Mouse (Mus musculus) liver, embryonic 14.5 days (tissue): Measurements from ENCODE around the gene Morn1. TPM values are rescaled to one million over a fixed set of nuclear protein-coding genes. Genes with fewer than 3 reads are reported as not detected.

ENCODE experiments used
- ATAC-seq: fragments of 200-750 bp; cut with Nextera tagmentation; 2 replicates; pipeline ENCODE4 v1.8.0; 2017; ENCODE audit warnings: moderate number of reproducible peaks, mild to moderate bottlenecking, moderate library complexity; ENCODE audit not compliant: insufficient read depth
- DNase-seq, 3 experiments: peaks; one replicate each; pipeline ENCODE4 v3.0.0-alpha.2; 2012 to 2013; ENCODE audit warnings: low read depth in 3 of 3, low spot score in 3 of 3
- H3K27ac ChIP-seq: fragments of 300-500 bp; sonication (generic); 2 replicates; pipeline ENCODE4 v1.5.1; 2014; ENCODE audit warnings: moderate library complexity, mild to moderate bottlenecking, control low read depth, inconsistent platforms
- H3K27me3 ChIP-seq: fragments of 300-500 bp; sonication (generic); 2 replicates; pipeline ENCODE4 v1.6.1; 2014; ENCODE audit warnings: mild to moderate bottlenecking, low read length, moderate library complexity; ENCODE audit not compliant: control insufficient read depth, insufficient read depth
- H3K36me3 ChIP-seq: fragments of 300-500 bp; sonication (generic); replicated peaks from 2 replicates; pipeline ENCODE4 v1.6.1; 2014; ENCODE audit warnings: low read depth; ENCODE audit not compliant: control insufficient read depth, insufficient read depth
- H3K4me1 ChIP-seq, 2 experiments: fragments of 200-500 bp in 1 of 2; fragments of 300-500 bp in 1 of 2; sonication (generic) in 1 of 2; replicated peaks; 2 replicates each; pipeline ENCODE4 v1.6.1; 2012 to 2014; ENCODE audit warnings: antibody characterized with exemption in 1 of 2, inconsistent platforms in 1 of 2, low read length in 1 of 2; ENCODE audit not compliant: control insufficient read depth in 2 of 2, insufficient read depth in 2 of 2
- H3K4me2 ChIP-seq: fragments of 300-500 bp; sonication (generic); 2 replicates; pipeline ENCODE4 v1.6.1; 2014; ENCODE audit warnings: low read depth, mild to moderate bottlenecking, control low read depth, moderate library complexity
- H3K4me3 ChIP-seq, 2 experiments: fragments of 200-500 bp in 1 of 2; fragments of 300-500 bp in 1 of 2; sonication (generic) in 1 of 2; 2 replicates each; pipeline ENCODE4 v1.5.1; 2012 to 2014; ENCODE audit warnings: low read depth in 2 of 2, low read length in 2 of 2, mild to moderate bottlenecking in 2 of 2, control low read depth in 1 of 2, inconsistent platforms in 1 of 2, moderate library complexity in 1 of 2; ENCODE audit not compliant: insufficient read depth in 1 of 2
- H3K9ac ChIP-seq: fragments of 300-500 bp; sonication (generic); replicated peaks from 2 replicates; pipeline ENCODE4 v1.6.1; 2014; ENCODE audit warnings: mild to moderate bottlenecking, control low read depth, moderate library complexity
- H3K9me3 ChIP-seq: fragments of 300-500 bp; sonication (generic); 2 replicates; pipeline ENCODE4 v1.6.1; 2016; ENCODE audit warnings: low read length, mixed read lengths; ENCODE audit not compliant: control insufficient read depth
- CTCF ChIP-seq: IDR thresholded peaks from 2 replicates; pipeline ENCODE4 v1.5.1; 2016; ENCODE audit warnings: antibody characterized with exemption, low read depth, control low read depth
- EP300 ChIP-seq: IDR thresholded peaks from 2 replicates; pipeline ENCODE4 v1.6.1; 2016; ENCODE audit warnings: antibody characterized with exemption, low read depth
- WGBS: fragments of 180-500 bp; shearing (Covaris S2); extraction: QIAGEN DNeasy Blood & Tissue Kit; methylation state at CpG from one replicate; pipeline ENCODE4 v1.1.7; 2014; ENCODE audit not compliant: insufficient replicate concordance; 5-methylcytosine and 5-hydroxymethylcytosine counted together
- polyA plus RNA-seq, 2 experiments: library from polyadenylated mRNA; depleted of rRNA in 1 of 2; stranded (reverse) in 1 of 2; unstranded in 1 of 2; fragments of >200 nt; fragmentation: Nextera tagmentation in 1 of 2; extraction: Ambion mirVana in 1 of 2; gene quantifications; 2 replicates each; pipeline versions ENCODE4 v1.2.1 to v1.2.3; 2012 to 2014

The Morn1 gene
- polyA plus RNA-seq, 2 experiments = 0.85 to 1.1 TPM

GRCm38 (mm10) chr4:155084351-155084750 lies 2.0 kb upstream of the Morn1 start:
- H3K9ac ChIP-seq = 0 out of 2 replicates have a peak overlapping the region, but pooled peaks have one; percentile 33
- H3K4me3 ChIP-seq = no peak overlapping the region; a peak in 2 of 4 replicates
- 72% methylated on average over 7 of the region's 7 CpGs for WGBS

GRCm38 (mm10) chr4:155085206-155086107 lies 920 bp upstream of the Morn1 start:
- H3K4me1 ChIP-seq = peaks cover 18 to 20% of the 10 kb centered on the region in 2 experiments

More at GRCm38 (mm10) chr4:155084351-155084750, 2.0 kb upstream of the Morn1 start:
- Histone ChIP-seq H3K27me3 (no peaks in the 10 kb centered on the region), H3K4me2 (peak overlapping the region; percentile 92), H3K36me3 (peaks cover 31% of the 10 kb centered on the region), H3K9me3 (no peaks in the 10 kb centered on the region), H3K4me1 (peaks cover 18 to 20% of the 10 kb centered on the region in 2 experiments), H3K27ac (no peak overlapping the region)
- DNase-seq = no peak
- no peak for ATAC-seq
- no peak for TF ChIP-seq CTCF
- TF ChIP-seq EP300 = no peak

GRCm38 (mm10) chr4:155089241-155089640 lies 2.9 kb downstream of the Morn1 start:
- Histone ChIP-seq H3K9me3 (no peaks in the 10 kb centered on the region), H3K4me2 (no peak overlapping the region), H3K27ac (no peak overlapping the region), H3K27me3 (no peaks in the 10 kb centered on the region), H3K4me1 (peaks cover 17% of the 10 kb centered on the region in 2 experiments), H3K9ac (no peak overlapping the region), H3K4me3 (no peak overlapping the region), H3K36me3 (no peaks in the 10 kb centered on the region)
- DNase-seq (no peak), ATAC-seq (no peak)
- TF ChIP-seq EP300 (no peak), CTCF (no peak)
- WGBS = 82% methylated on average over 5 of the region's 5 CpGs

More at GRCm38 (mm10) chr4:155085206-155086107, 920 bp upstream of the Morn1 start:
- H3K4me3 ChIP-seq = peak overlapping the region; percentile 88 to 100
- WGBS = 5% methylated on average over 35 of the region's 35 CpGs
- ATAC-seq (peak; percentile 81; the same call in 1 of the 2 replicates), DNase-seq (peak in 1 of 3 experiments; percentile 17)
- peak overlapping the region; percentile 67 for H3K27ac ChIP-seq
- peak overlapping the region; percentile 84 for H3K9ac ChIP-seq
- peaks cover 21% of the 10 kb centered on the region for H3K36me3 ChIP-seq
- H3K4me2 ChIP-seq = peak overlapping the region; percentile 92
- H3K9me3 ChIP-seq = no peaks in the 10 kb centered on the region
- TF ChIP-seq CTCF (no peak), EP300 (no peak)
- H3K27me3 ChIP-seq = no peaks in the 10 kb centered on the region

- Histone ChIP-seq H3K9ac (no peak overlapping the region), H3K4me2 (no peak overlapping the region), H3K4me1 (peaks cover 9 to 10% of the 10 kb centered on the region in 2 experiments), H3K9me3 (no peaks in the 10 kb centered on the region), H3K4me3 (no peak overlapping the region), H3K27me3 (no peaks in the 10 kb centered on the region), H3K36me3 (no peaks in the 10 kb centered on the region), H3K27ac (no peak overlapping the region)
- TF ChIP-seq EP300 (no peak), CTCF (no peak)
- 78% methylated on average over 4 of the region's 4 CpGs for WGBS
- ATAC-seq (no peak), DNase-seq (no peak)
Measured at GRCm38 (mm10) chr4:155090147-155090546, 3.8 kb downstream of the Morn1 start.

- Histone ChIP-seq H3K36me3 (no peaks in the 10 kb centered on the region), H3K4me1 (peaks cover 7 to 8% of the 10 kb centered on the region in 2 experiments), H3K4me2 (no peak overlapping the region), H3K27ac (no peak overlapping the region), H3K4me3 (no peak overlapping the region), H3K9ac (no peak overlapping the region), H3K9me3 (no peaks in the 10 kb centered on the region), H3K27me3 (no peaks in the 10 kb centered on the region)
- ATAC-seq = no peak
- no peak for DNase-seq
- WGBS = 81% methylated on average over 13 of the region's 13 CpGs
- TF ChIP-seq CTCF (no peak), EP300 (no peak)
Measured at GRCm38 (mm10) chr4:155090688-155091449, 4.5 kb downstream of the Morn1 start.
